Mouse (Mus musculus): ENCODE data around the gene Gm17416. TPM values are rescaled to one million over a fixed set of nuclear protein-coding genes. Genes with fewer than 3 reads are reported as not detected.

The Gm17416 gene
- polyA plus RNA-seq, 1 experiment: not detected

Other genes with a start within 250 kb of the Gm17416 start
- 38.1 and 47.7 TPM in 2 replicates for gene Rbck1, start 236.7 kb upstream of the Gm17416 start, polyA plus RNA-seq (2012; ENCODE audit: insufficient read depth, insufficient read length, missing spikeins)
- gene Trib3, start 225.3 kb upstream of the Gm17416 start, polyA plus RNA-seq (2012; ENCODE audit: insufficient read depth, insufficient read length, missing spikeins): 4.8 and 5.2 TPM in 2 replicates
- not detected in 2 replicates for gene Nrsn2, start 192.7 kb upstream of the Gm17416 start, polyA plus RNA-seq (2012; ENCODE audit: insufficient read depth, insufficient read length, missing spikeins)
- gene Sox12, start 171.3 kb upstream of the Gm17416 start, polyA plus RNA-seq (2012; ENCODE audit: insufficient read depth, insufficient read length, missing spikeins): 0.46 and 0.99 TPM in 2 replicates
- gene Zcchc3, start 154.3 kb upstream of the Gm17416 start, polyA plus RNA-seq (2012; ENCODE audit: insufficient read depth, insufficient read length, missing spikeins): 1.2 and 1.4 TPM in 2 replicates
- gene 6820408C15Rik, start 153.8 kb upstream of the Gm17416 start, polyA plus RNA-seq (2012; ENCODE audit: insufficient read depth, insufficient read length, missing spikeins): 0.71 and 0.79 TPM in 2 replicates
- not detected in 2 replicates for gene Defb23, start 104.7 kb upstream of the Gm17416 start, polyA plus RNA-seq (2012; ENCODE audit: insufficient read depth, insufficient read length, missing spikeins)
- gene Defb20, start 92.3 kb upstream of the Gm17416 start, polyA plus RNA-seq (2012; ENCODE audit: insufficient read depth, insufficient read length, missing spikeins): not detected in 2 replicates
- gene Defb22, start 79.2 kb upstream of the Gm17416 start, polyA plus RNA-seq (2012; ENCODE audit: insufficient read depth, insufficient read length, missing spikeins): not detected in 2 replicates
- not detected in 2 replicates for gene Defb26, start 57.6 kb upstream of the Gm17416 start, polyA plus RNA-seq (2012; ENCODE audit: insufficient read depth, insufficient read length, missing spikeins)
- not detected in 2 replicates for gene Defb28, start 51.1 kb upstream of the Gm17416 start, polyA plus RNA-seq (2012; ENCODE audit: insufficient read depth, insufficient read length, missing spikeins)
- not detected in 2 replicates for gene Defb29, start 29.2 kb upstream of the Gm17416 start, polyA plus RNA-seq (2012; ENCODE audit: insufficient read depth, insufficient read length, missing spikeins)
- gene Defb21, start 3.4 kb downstream of the Gm17416 start, polyA plus RNA-seq (2012; ENCODE audit: insufficient read depth, insufficient read length, missing spikeins): not detected in 2 replicates
- gene Defb19, start 11.0 kb downstream of the Gm17416 start, polyA plus RNA-seq (2012; ENCODE audit: insufficient read depth, insufficient read length, missing spikeins): not detected in 2 replicates
- not detected in 2 replicates for gene Defb45, start 30.1 kb downstream of the Gm17416 start, polyA plus RNA-seq (2012; ENCODE audit: insufficient read depth, insufficient read length, missing spikeins)
- gene Defb36, start 35.0 kb downstream of the Gm17416 start, polyA plus RNA-seq (2012; ENCODE audit: insufficient read depth, insufficient read length, missing spikeins): not detected in 2 replicates
- not detected in 2 replicates for gene Defb25, start 53.7 kb downstream of the Gm17416 start, polyA plus RNA-seq (2012; ENCODE audit: insufficient read depth, insufficient read length, missing spikeins)
- 1.2 and 1.6 TPM in 2 replicates for gene Rem1, start 57.6 kb downstream of the Gm17416 start, polyA plus RNA-seq (2012; ENCODE audit: insufficient read depth, insufficient read length, missing spikeins)
- gene H13, start 100.1 kb downstream of the Gm17416 start, polyA plus RNA-seq (2012; ENCODE audit: insufficient read depth, insufficient read length, missing spikeins): 54.9 and 59.2 TPM in 2 replicates
- gene Mcts2, start 117.7 kb downstream of the Gm17416 start, polyA plus RNA-seq (2012; ENCODE audit: insufficient read depth, insufficient read length, missing spikeins): 42.0 and 42.5 TPM in 2 replicates
- gene Id1, start 166.9 kb downstream of the Gm17416 start, polyA plus RNA-seq (2012; ENCODE audit: insufficient read depth, insufficient read length, missing spikeins): 48.0 and 59.8 TPM in 2 replicates
- 6.3 and 8.7 TPM in 2 replicates for gene Cox4i2, start 184.8 kb downstream of the Gm17416 start, polyA plus RNA-seq (2012; ENCODE audit: insufficient read depth, insufficient read length, missing spikeins)

Measured in brown adipose tissue, adult 24 weeks (tissue).